Mouse (Mus musculus): ENCODE measurements at regions not wholly inside any gene's neighbourhood (a gene's known extent, or its start where the extent isn't known, plus 50 kb on each side); places are given as distances from the start of the nearest gene placed in this dataset.

GRCm38 (mm10) chr4:131587536-131587935 is 250.6 kb downstream of the Ptpru start:
- TF ChIP-seq CTCF (conservative IDR thresholded peaks at IDR 0.05 in 1 of 2, IDR thresholded peaks at IDR 0.05 in 1 of 2; ENCODE audit: low read depth in 2 of 2, low read length in 2 of 2): no peak
- no peak for TF ChIP-seq EP300 (IDR thresholded peaks at IDR 0.05; ENCODE audit: low read length)

All from CH12.LX (cell line).